Mouse (Mus musculus) C2C12 (cell line): ENCODE data around the gene Fars2. TPM values are rescaled to one million over a fixed set of nuclear protein-coding genes. Genes with fewer than 3 reads are reported as not detected.

Experiments
- H3K27me3 ChIP-seq: one replicate; pipeline ENCODE4 v1.6.1; 2011; ENCODE audit not compliant: control insufficient read depth, insufficient read depth, insufficient read length
- H3K36me3 ChIP-seq: one replicate; pipeline ENCODE4 v1.6.1; 2011; ENCODE audit not compliant: control insufficient read depth, insufficient read depth
- H3K4me3 ChIP-seq: one replicate; pipeline ENCODE4 v1.5.1; 2011; ENCODE audit warnings: mild to moderate bottlenecking, control low read depth; ENCODE audit not compliant: poor library complexity, insufficient read depth, severe bottlenecking
- H3K79me2 ChIP-seq: one replicate; pipeline ENCODE4 v1.6.1; 2011; ENCODE audit not compliant: control insufficient read depth, insufficient read depth
- H3K79me3 ChIP-seq: one replicate; pipeline ENCODE4 v1.6.1; 2011; ENCODE audit warnings: low read depth, control low read depth
- H3ac ChIP-seq: one replicate; pipeline ENCODE3; 2011; ENCODE audit warnings: low read depth; ENCODE audit not compliant: control insufficient read depth, insufficient read length
- CEBPB ChIP-seq: IDR thresholded peaks from one replicate; pipeline ENCODE4 v1.6.1; 2011; ENCODE audit warnings: low read depth, mild to moderate bottlenecking, control low read depth, moderate library complexity
- CTCF ChIP-seq: IDR thresholded peaks from one replicate; pipeline ENCODE4 v1.5.1; 2011; ENCODE audit not compliant: control insufficient read depth, insufficient read depth, insufficient read length
- FOSL1 ChIP-seq: IDR thresholded peaks from one replicate; pipeline ENCODE4 v1.8.0; 2011; ENCODE audit warnings: mild to moderate bottlenecking, low read length; ENCODE audit not compliant: poor library complexity, insufficient read depth, severe bottlenecking
- MAX ChIP-seq: IDR thresholded peaks from one replicate; pipeline ENCODE4 v1.6.1; 2011; ENCODE audit warnings: mild to moderate bottlenecking, control low read depth
- MYOD1 ChIP-seq: IDR thresholded peaks from one replicate; pipeline ENCODE4 v1.6.1; 2011; ENCODE audit warnings: low read depth; ENCODE audit not compliant: control insufficient read depth, insufficient read length
- MYOG ChIP-seq: IDR thresholded peaks from one replicate; pipeline ENCODE4 v1.6.1; 2011; ENCODE audit not compliant: control insufficient read depth, insufficient read length; ENCODE audit errors: extremely low read depth
- USF1 ChIP-seq: IDR thresholded peaks from one replicate; pipeline ENCODE4 v1.6.1; 2011; ENCODE audit warnings: low read depth, mild to moderate bottlenecking, control low read depth, moderate library complexity
- polyA plus RNA-seq: library from polyadenylated mRNA; unstranded; fragments of >200 nt; fragmentation: generic; extraction: Trizol; gene quantifications from one replicate; pipeline ENCODE4 v1.2.1, GENCODE M21; 2012; ENCODE audit warnings: missing spikeins

Fars2 gene
- polyA plus RNA-seq, 1 experiment: 25.9 TPM

- TF ChIP-seq USF1 (no peak), CTCF (no peak)
- Histone ChIP-seq H3ac (no peak overlapping the region), H3K79me3 (no peaks in the 10 kb centered on the region), H3K4me3 (no peak overlapping the region), H3K36me3 (no peaks in the 10 kb centered on the region), H3K27me3 (no peaks in the 10 kb centered on the region), H3K79me2 (no peaks in the 10 kb centered on the region)
These were observed 471.9 kb downstream of the Fars2 start for GRCm38 (mm10) chr13:36589092-36589491.

DNA sequence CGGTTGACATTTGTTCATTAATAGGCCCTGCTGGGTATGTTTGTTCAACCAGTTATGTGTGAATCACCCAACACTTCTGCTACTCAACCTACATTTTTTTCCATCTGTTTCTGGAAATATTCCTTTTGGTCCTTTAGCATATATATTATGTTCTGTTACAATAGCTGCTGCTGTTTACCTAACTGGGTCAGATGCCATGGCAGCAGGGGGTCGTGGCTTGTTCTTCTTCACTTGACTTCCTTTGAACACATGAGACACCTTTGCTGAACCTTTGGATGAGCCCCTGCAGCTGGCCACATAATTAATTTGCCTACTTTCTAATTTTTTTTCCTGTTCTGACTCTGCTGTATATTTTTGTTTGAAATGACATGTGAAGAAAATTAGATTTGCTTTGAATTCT, 475.1 kb downstream of the Fars2 start:
- no peak overlapping the region for H3K4me3 ChIP-seq
- no peaks in the 10 kb centered on the region for H3K79me3 ChIP-seq
- H3ac ChIP-seq: no peak overlapping the region
- H3K27me3 ChIP-seq: no peaks in the 10 kb centered on the region
- TF ChIP-seq FOSL1 (no peak), MYOD1 (no peak), MAX (no peak), MYOG (no peak), CEBPB (no peak)
- no peaks in the 10 kb centered on the region for H3K36me3 ChIP-seq
- H3K79me2 ChIP-seq: no peaks in the 10 kb centered on the region

DNA sequence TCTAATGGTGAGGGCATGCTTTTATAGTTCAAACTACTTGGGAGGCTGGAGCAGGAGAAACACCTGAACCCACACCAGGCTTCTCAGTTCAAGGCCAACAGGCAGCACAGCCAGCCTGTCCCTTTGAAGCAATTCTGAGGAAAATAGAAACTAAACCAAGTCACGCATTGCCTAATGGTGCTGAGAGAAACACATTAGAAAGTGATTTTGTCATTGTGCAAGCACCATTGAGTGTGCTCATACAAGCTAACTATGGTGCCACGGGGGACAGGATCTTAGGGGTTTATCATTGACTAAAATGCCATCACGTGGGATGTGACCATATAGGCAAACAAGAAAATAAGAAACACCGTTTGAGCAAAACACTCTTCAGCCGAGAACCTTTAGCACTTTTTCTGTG, 489.5 kb downstream of the Fars2 start:
- Histone ChIP-seq H3K27me3 (no peaks in the 10 kb centered on the region), H3K79me3 (no peaks in the 10 kb centered on the region), H3ac (no peak overlapping the region), H3K79me2 (no peaks in the 10 kb centered on the region), H3K4me3 (no peak overlapping the region), H3K36me3 (no peaks in the 10 kb centered on the region)
- no peak for TF ChIP-seq CEBPB
- TF ChIP-seq FOSL1: no peak
- no peak for TF ChIP-seq MYOG
- TF ChIP-seq MYOD1: no peak
- no peak for TF ChIP-seq CTCF
- TF ChIP-seq MAX: no peak
- no peak for TF ChIP-seq USF1

DNA sequence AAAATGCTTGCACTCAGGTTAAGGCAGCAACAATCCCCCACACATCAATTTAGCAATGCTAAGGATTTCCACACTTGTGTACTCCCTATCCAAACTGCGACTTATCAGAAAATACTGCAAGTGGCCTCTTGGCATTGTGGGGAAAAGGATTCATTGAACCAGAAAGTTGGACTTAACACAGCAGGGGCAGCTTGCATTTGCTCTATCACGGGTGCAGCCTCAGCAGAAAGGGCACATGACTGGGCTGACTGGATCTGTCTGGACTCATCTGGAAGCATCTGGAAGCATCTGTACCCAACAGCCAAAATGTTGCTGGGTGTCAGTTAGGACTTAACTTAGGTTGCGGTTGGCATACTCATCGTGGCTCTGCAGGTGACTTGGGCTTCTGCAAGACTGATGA, 490.7 kb downstream of the Fars2 start:
- Histone ChIP-seq H3ac (no peak overlapping the region), H3K79me2 (no peaks in the 10 kb centered on the region), H3K27me3 (no peaks in the 10 kb centered on the region), H3K36me3 (no peaks in the 10 kb centered on the region), H3K79me3 (no peaks in the 10 kb centered on the region), H3K4me3 (no peak overlapping the region)
- TF ChIP-seq MYOG: no peak
- TF ChIP-seq MAX: no peak
- TF ChIP-seq CEBPB: no peak
- TF ChIP-seq MYOD1: no peak
- TF ChIP-seq FOSL1: no peak
- no peak for TF ChIP-seq CTCF
- no peak for TF ChIP-seq USF1

- H3ac ChIP-seq: no peak overlapping the region
- TF ChIP-seq CEBPB: no peak
- TF ChIP-seq USF1: no peak
- TF ChIP-seq MAX: no peak
- no peak for TF ChIP-seq MYOG
- TF ChIP-seq FOSL1: no peak
These were observed 493.2 kb downstream of the Fars2 start for GRCm38 (mm10) chr13:36610426-36610825.

GRCm38 (mm10) chr13:36612785-36613750, 495.9 kb downstream of the Fars2 start:
- H3K79me2 ChIP-seq: no peaks in the 10 kb centered on the region
- H3K4me3 ChIP-seq: no peak overlapping the region
- no peaks in the 10 kb centered on the region for H3K27me3 ChIP-seq
- no peaks in the 10 kb centered on the region for H3K79me3 ChIP-seq
- TF ChIP-seq MYOG: no peak
- H3ac ChIP-seq: no peak overlapping the region
- H3K36me3 ChIP-seq: no peaks in the 10 kb centered on the region

More at GRCm38 (mm10) chr13:36610426-36610825, 493.2 kb downstream of the Fars2 start:
- Histone ChIP-seq H3K79me3 (no peaks in the 10 kb centered on the region), H3K4me3 (no peak overlapping the region), H3K79me2 (no peaks in the 10 kb centered on the region), H3K36me3 (no peaks in the 10 kb centered on the region), H3K27me3 (no peaks in the 10 kb centered on the region)
